Mouse (Mus musculus): Measurements from ENCODE around the gene Gpr176. TPM values are rescaled to one million over a fixed set of nuclear protein-coding genes. Genes with fewer than 3 reads are reported as not detected.
"Not testable (repeated sequence)": the region's sequence is repeated elsewhere in the genome, so short reads cannot be mapped to it uniquely, and the experiment has no call there.

Gene Gpr176
- polyA plus RNA-seq, 1 experiment: 0.35 TPM

- 24% methylated on average over 3 of the region's 3 CpGs for WGBS
- no peak for DNase-seq (ENCODE audit: low read depth, low spot score)
Observed at GRCm38 (mm10) chr2:118306522-118306895, 66.7 kb downstream of the Gpr176 start.

DNA sequence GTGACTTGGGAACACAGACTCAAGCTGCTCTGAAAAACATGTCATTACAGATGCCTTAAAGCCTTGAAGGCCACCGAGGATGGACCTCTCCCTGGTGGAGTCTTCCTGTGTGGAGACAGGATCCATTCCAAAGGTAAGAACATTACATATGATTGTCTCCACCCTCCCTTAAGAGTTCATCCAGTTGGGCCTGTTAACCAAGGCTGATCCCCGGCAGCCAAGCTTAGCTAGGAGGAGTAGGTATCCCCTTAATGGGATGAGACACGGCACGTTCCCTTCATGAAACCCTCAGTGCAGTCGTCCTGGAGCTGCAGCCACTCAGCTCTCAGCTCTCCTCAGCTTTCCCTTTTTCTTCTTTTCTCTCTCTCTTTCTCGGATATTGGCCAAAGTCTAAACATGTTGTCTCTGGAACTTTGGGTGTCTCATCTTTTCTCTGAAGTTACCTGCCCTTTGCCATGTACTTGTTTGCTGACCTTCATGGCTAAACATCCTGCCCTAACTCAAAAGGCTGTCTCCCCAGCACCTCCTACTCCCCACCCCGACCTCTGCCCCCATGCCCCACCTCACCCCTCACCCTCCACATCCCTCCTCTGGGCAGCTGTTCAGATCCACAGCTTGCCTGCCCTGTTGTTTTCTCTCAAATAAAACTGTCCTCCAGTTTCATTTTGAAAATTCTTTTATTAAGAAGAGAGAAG is 67.2 kb downstream of the Gpr176 start:
- WGBS: 58% methylated on average over 7 of the region's 7 CpGs
- DNase-seq (ENCODE audit: low read depth, low spot score): no peak

GRCm38 (mm10) chr2:118303456-118303855 is 69.8 kb downstream of the Gpr176 start:
- 65% methylated on average over 4 of the region's 4 CpGs for WGBS
- no peak for DNase-seq (ENCODE audit: low read depth, low spot score)

DNA sequence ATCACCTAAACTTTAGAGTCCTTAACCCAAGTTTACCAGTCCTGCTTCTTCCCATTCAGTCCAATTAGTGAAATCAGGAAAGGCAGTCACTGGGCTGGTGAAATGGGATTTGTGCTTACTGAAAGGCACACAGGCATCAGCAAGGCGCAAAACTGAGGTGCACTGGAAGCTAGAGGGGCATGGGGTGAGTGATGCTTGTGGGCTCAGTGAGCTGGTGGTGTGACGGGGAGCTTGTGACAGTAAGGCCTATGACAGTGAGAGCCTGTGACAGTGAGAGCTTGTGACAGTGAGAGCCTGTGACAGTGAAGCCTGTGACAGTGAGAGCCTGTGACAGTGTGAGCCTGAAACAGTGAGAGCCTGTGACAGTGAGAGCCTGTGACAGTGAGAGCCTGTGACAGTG is 71.6 kb downstream of the Gpr176 start:
- DNase-seq (ENCODE audit: low read depth, low spot score): no peak
- WGBS: 91% methylated on average over 2 of the region's 2 CpGs

DNA sequence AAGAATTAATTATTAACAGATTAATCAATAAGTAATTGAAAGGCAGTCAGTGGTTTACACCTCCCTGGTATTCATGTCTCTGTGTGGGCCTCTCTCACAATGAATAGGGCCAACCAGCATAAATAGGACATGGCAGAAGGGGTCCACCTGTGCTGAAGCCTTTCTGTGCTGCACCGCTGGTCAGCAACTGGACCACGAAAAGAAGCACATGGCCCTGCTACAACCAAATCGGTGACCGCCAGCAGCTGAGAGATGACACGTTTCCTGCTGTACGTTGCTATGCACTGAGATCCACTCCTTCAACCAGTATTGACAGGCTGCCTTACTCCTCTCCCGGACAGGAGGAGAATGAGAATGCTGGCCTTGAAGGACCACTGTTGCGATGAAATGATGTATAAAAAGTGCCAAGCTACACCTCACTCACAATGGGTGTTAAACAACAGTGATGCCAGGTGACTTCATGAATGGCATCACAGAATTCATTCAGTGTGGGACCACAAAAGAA is 72.1 kb downstream of the Gpr176 start:
- DNase-seq (ENCODE audit: low read depth, low spot score): no peak
- WGBS: 87% methylated on average over 8 of the region's 8 CpGs

DNA sequence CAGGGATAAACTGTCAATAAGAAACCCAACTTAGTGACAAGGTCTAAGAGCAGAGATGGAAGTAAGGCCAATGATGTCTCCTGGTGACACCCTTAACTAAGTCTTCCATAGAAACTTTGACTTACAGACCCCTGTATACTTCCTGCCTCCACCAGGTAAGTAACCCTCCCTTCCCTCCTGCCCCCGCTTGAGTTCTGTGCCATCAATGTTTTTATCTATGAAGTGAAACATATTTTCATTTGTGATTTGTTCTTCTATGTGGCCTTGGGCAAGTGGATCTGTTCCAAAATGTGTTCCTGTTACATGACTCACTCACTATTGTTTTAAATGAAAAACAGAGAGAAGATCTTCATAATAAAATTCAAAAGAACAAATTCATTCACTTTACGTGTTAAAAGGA is 73.2 kb downstream of the Gpr176 start:
- WGBS: 87% methylated on average over 2 of the region's 2 CpGs
- DNase-seq (ENCODE audit: low read depth, low spot score): no peak

- DNase-seq (ENCODE audit: low read depth, low spot score): no peak
- 85% methylated on average over 4 of the region's 4 CpGs for WGBS
Observed at GRCm38 (mm10) chr2:118298601-118299000, 74.6 kb downstream of the Gpr176 start.

GRCm38 (mm10) chr2:118297966-118298365 is 75.3 kb downstream of the Gpr176 start:
- 69% methylated on average over 2 of the region's 2 CpGs for whole genome bisulfite sequencing
- DNase-seq (ENCODE audit: low read depth, low spot score): no peak

DNA sequence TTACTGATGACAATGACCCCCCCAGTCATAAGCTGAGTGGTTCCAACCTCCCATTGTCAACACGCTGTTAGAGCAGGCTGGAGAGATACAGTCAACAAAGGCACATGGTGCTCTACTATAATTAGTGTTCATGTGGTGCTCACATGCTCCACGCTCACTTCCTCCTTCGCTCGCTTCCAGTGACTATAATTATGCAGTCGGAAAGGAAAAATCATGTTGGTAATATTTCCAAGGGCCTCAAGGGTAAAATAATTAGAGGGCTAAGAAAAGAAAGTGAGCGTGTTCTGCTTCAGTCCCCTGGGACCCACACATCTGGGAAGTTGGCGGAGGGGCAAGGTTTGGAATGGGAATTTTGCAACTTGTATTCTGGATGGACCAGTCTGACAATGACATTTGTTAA is 77.7 kb downstream of the Gpr176 start:
- WGBS: 67% methylated on average over 7 of the region's 7 CpGs
- no peak for DNase-seq (ENCODE audit: low read depth, low spot score)

- DNase-seq (ENCODE audit: low read depth, low spot score): no peak
- WGBS: 93% methylated on average over 5 of the region's 5 CpGs
Observed at GRCm38 (mm10) chr2:118293583-118293982, 79.6 kb downstream of the Gpr176 start.

- 55% methylated on average over 7 of the region's 7 CpGs for WGBS
Observed at GRCm38 (mm10) chr2:118289066-118289460, 84.2 kb downstream of the Gpr176 start.

GRCm38 (mm10) chr2:118288326-118289065 is 84.7 kb downstream of the Gpr176 start:
- no peak for DNase-seq (ENCODE audit: low read depth, low spot score)
- 71% methylated on average over 9 of the region's 9 CpGs for WGBS

More at GRCm38 (mm10) chr2:118289066-118289460, 84.2 kb downstream of the Gpr176 start:
- DNase-seq (ENCODE audit: low read depth, low spot score): not testable (repeated sequence)

DNA sequence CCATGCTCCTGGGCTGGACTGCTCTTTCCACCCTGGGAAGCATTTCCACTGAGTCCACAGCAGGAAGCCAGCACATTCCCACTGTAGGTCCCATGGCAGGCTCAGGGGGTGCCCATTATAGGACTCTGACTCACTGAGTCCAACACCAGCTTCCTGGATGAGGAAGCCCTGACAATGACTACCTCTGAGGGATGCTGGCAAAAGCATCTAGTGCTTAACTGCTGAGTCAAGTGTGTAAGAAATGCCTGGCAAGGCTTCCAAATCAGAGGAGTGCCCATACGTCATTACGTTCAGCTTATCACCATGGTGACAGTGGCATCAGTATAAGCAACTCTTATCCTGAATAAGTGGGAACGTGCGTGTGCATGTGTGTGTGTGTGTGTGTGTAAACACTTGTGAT is 85.5 kb downstream of the Gpr176 start:
- WGBS: 70% methylated on average over 4 of the region's 4 CpGs
- no peak for DNase-seq (ENCODE audit: low read depth, low spot score)

GRCm38 (mm10) chr2:118282467-118282866 is 90.8 kb downstream of the Gpr176 start:
- no peak for DNase-seq (ENCODE audit: low read depth, low spot score)
- WGBS: 49% methylated on average over 3 of the region's 3 CpGs

DNA sequence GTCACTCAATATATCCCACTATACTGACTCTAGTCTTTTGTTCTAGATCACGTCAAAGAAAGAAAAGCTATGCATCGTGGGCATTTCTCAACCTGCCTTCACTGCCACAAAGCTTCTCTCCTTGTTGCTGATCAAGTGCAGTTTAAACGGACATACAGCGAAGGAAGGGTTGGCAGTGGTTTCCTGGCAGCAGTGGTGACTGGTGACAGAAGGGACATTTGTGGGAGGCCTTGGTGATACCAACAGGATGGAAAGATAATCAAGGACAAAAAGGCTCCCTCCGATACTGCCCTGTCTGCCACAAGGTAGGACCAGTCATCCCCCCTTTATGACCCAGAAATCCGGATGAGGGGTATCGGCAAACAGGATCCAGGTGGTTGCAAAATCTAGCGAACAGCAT is 95.0 kb downstream of the Gpr176 start:
- DNase-seq (ENCODE audit: low read depth, low spot score): no peak
- 87% methylated on average over 8 of the region's 8 CpGs for WGBS

DNA sequence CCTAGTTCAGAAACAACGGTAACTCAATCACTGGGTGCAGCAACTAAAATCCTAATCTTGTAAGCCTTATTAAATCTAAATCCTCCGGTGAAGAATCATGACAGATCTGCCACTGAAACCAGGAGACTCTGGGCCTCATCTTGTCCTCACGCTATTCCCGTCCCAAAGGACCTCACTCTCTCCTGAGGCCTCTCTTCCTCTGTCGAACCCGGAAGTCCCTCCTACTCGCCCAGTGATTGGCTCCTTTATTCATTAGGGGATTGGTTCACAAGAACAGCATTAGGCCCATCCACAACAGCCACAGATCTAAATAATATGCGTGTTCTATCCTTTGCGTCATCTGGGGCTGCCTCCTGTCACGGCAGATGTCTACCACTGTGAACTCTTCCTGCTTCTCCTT is 101.6 kb downstream of the Gpr176 start:
- no peak for DNase-seq (ENCODE audit: low read depth, low spot score)
- WGBS: 90% methylated on average over 10 of the region's 10 CpGs

GRCm38 (mm10) chr2:118270213-118270612 is 103.0 kb downstream of the Gpr176 start:
- no peak for DNase-seq (ENCODE audit: low read depth, low spot score)
- 77% methylated on average over 14 of the region's 14 CpGs for WGBS

GRCm38 (mm10) chr2:118263914-118264201 is 109.4 kb downstream of the Gpr176 start:
- 48% methylated on average over 2 of the region's 2 CpGs for WGBS
- no peak for DNase-seq (ENCODE audit: low read depth, low spot score)

GRCm38 (mm10) chr2:118263151-118263913 is 109.9 kb downstream of the Gpr176 start:
- WGBS: 13% methylated on average over 8 of the region's 8 CpGs
- DNase-seq (ENCODE audit: low read depth, low spot score): peak; percentile 25

DNA sequence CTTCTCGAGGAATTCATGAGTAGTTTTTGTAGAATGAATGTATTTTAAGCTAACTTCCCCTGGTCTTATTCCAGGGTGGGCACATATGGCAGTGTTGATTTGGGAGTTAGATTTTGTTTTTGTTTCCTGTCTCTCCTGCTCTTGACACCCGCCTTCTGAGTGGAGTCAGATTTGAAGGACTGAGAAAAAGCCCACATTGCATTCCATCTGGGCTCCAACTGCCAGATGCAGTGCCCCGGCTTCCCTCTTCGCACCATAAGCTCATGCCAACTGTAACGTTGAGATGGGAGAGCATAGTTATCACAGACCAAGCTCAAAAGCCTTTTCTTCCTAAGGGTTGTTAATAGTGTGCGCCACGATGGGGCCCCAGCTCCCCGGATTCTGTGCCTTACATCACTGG is 110.5 kb downstream of the Gpr176 start:
- DNase-seq (ENCODE audit: low read depth, low spot score): no peak
- 47% methylated on average over 8 of the region's 8 CpGs for WGBS

DNA sequence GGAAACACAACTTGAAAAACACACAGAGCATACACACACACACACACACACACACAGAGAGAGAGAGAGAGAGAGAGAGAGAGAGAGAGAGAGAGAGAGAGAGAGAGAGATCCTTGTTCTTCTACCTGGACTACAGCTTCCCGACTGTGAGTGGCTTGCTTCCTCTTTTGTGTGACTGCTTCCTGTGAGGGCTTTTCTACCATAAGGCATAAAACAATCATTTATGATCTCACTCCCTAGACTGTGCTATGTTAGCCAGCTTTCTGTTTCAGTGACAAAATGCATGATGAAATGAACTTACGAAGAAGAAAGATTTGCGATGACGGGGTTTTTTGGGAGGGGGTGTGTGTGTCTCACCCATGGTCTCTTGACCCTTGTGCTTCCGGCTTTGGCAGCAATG is 113.5 kb downstream of the Gpr176 start:
- WGBS: 58% methylated on average over 5 of the region's 5 CpGs
- no peak for DNase-seq (ENCODE audit: low read depth, low spot score)

Data from large intestine, adult 2 months (tissue).